Mouse (Mus musculus) heart, embryonic 11.5 days (tissue): ENCODE measurements around the gene C530008M17Rik. TPM values are rescaled to one million over a fixed set of nuclear protein-coding genes. Genes with fewer than 3 reads are reported as not detected.

Experiments used
- ATAC-seq: fragments of 200-750 bp; cut with Nextera tagmentation; replicated peaks from 2 replicates; pipeline ENCODE4 v1.8.0; 2017; ENCODE audit warnings: moderate library complexity; ENCODE audit not compliant: insufficient number of reproducible peaks, low FRiP score, low TSS enrichment
- H3K27ac ChIP-seq: fragments of 300-500 bp; sonication (generic); 2 replicates; pipeline ENCODE4 v1.5.1; 2014; ENCODE audit warnings: mild to moderate bottlenecking, low read depth, low read length
- H3K27me3 ChIP-seq: fragments of 300-500 bp; sonication (generic); 2 replicates; pipeline ENCODE4 v1.6.1; 2014; ENCODE audit warnings: mild to moderate bottlenecking, low read length, mixed read lengths; ENCODE audit not compliant: control insufficient read depth, insufficient read depth
- H3K36me3 ChIP-seq: fragments of 300-500 bp; sonication (generic); 2 replicates; pipeline ENCODE4 v1.6.1; 2014; ENCODE audit warnings: mild to moderate bottlenecking, low read length, moderate library complexity, mixed read lengths; ENCODE audit not compliant: control insufficient read depth, insufficient read depth
- H3K4me1 ChIP-seq: fragments of 300-500 bp; sonication (generic); 2 replicates; pipeline ENCODE4 v1.6.1; 2014; ENCODE audit warnings: low read length; ENCODE audit not compliant: control insufficient read depth, insufficient read depth
- H3K4me2 ChIP-seq: fragments of 300-500 bp; sonication (generic); 2 replicates; pipeline ENCODE4 v1.6.1; 2014; ENCODE audit warnings: mild to moderate bottlenecking, moderate library complexity
- H3K4me3 ChIP-seq: fragments of 300-500 bp; sonication (generic); 2 replicates; pipeline ENCODE4 v1.5.1; 2014; ENCODE audit warnings: low read depth, low read length
- H3K9ac ChIP-seq: fragments of 300-500 bp; sonication (generic); 2 replicates; pipeline ENCODE4 v1.6.1; 2014; ENCODE audit warnings: mild to moderate bottlenecking, low read depth, low read length, moderate library complexity
- H3K9me3 ChIP-seq: fragments of 300-500 bp; sonication (generic); replicated peaks from 2 replicates; pipeline ENCODE4 v1.6.1; 2016; ENCODE audit warnings: low read length; ENCODE audit not compliant: control insufficient read depth
- WGBS: fragments of 180-500 bp; shearing (Covaris S2); extraction: QIAGEN DNeasy Blood & Tissue Kit; methylation state at CpG from one replicate; pipeline ENCODE4 v1.1.7; 2014; ENCODE audit not compliant: insufficient replicate concordance; 5-methylcytosine and 5-hydroxymethylcytosine counted together
- polyA plus RNA-seq: library from polyadenylated mRNA; unstranded; fragments of >200 nt; fragmentation: Nextera tagmentation; extraction: Ambion mirVana; gene quantifications from 2 replicates; pipeline ENCODE4 v1.2.1, GENCODE M21; 2014

C530008M17Rik gene
- polyA plus RNA-seq, 1 experiment from 2014 or later: 34.8 TPM

GRCm38 (mm10) chr5:76851316-76851715 is 195.0 kb downstream of the C530008M17Rik start:
- H3K4me2 ChIP-seq: no peak overlapping the region
- H3K4me3 ChIP-seq: no peak overlapping the region
- no peaks in the 10 kb centered on the region for H3K36me3 ChIP-seq
- H3K27me3 ChIP-seq: no peaks in the 10 kb centered on the region
- no peak for ATAC-seq
- no peaks in the 10 kb centered on the region for H3K9me3 ChIP-seq
- 77% methylated on average over 4 of the region's 4 CpGs for WGBS
- H3K4me1 ChIP-seq: peaks cover 18% of the 10 kb centered on the region
- no peak overlapping the region for H3K9ac ChIP-seq
- H3K27ac ChIP-seq: no peak overlapping the region

GRCm38 (mm10) chr5:76853549-76853948 is 197.2 kb downstream of the C530008M17Rik start:
- 0 out of 2 replicates have a peak, but pooled peaks have one; percentile 46 for ATAC-seq
- Histone ChIP-seq H3K4me1 (peaks cover 26% of the 10 kb centered on the region), H3K9me3 (no peaks in the 10 kb centered on the region), H3K36me3 (no peaks in the 10 kb centered on the region), H3K4me2 (no peak overlapping the region), H3K27ac (no peak overlapping the region), H3K27me3 (peaks cover 10% of the 10 kb centered on the region), H3K4me3 (no peak overlapping the region), H3K9ac (no peak overlapping the region)
- 15% methylated on average over 10 of the region's 10 CpGs for WGBS

- ATAC-seq: no peak
- Histone ChIP-seq H3K4me2 (peak overlapping the region; percentile 98), H3K4me3 (peak overlapping the region; percentile 50), H3K27ac (no peak overlapping the region), H3K27me3 (peaks cover 10% of the 10 kb centered on the region), H3K4me1 (peaks cover 40% of the 10 kb centered on the region), H3K9ac (peak overlapping the region; percentile 84), H3K9me3 (no peaks in the 10 kb centered on the region), H3K36me3 (no peaks in the 10 kb centered on the region)
- 11% methylated on average over 25 of the region's 25 CpGs for WGBS
These were observed 199.7 kb downstream of the C530008M17Rik start for GRCm38 (mm10) chr5:76855829-76856600.

- no peak for ATAC-seq
- H3K27me3 ChIP-seq: peaks cover 10% of the 10 kb centered on the region
- H3K27ac ChIP-seq: peak overlapping the region; percentile 76
These were observed 201.0 kb downstream of the C530008M17Rik start for GRCm38 (mm10) chr5:76857103-76858015.

GRCm38 (mm10) chr5:76858444-76858843 is 202.1 kb downstream of the C530008M17Rik start:
- H3K4me2 ChIP-seq: peak overlapping the region; percentile 98
- no peaks in the 10 kb centered on the region for H3K9me3 ChIP-seq
- H3K27me3 ChIP-seq: peaks cover 10% of the 10 kb centered on the region
- H3K4me3 ChIP-seq: peak overlapping the region; percentile 50
- 24% methylated on average over 13 of the region's 13 CpGs for WGBS
- peak; percentile 44; the same call in 1 of the 2 replicates for ATAC-seq
- H3K36me3 ChIP-seq: no peaks in the 10 kb centered on the region
- peak overlapping the region; percentile 84 for H3K9ac ChIP-seq
- H3K4me1 ChIP-seq: peaks cover 44% of the 10 kb centered on the region
- H3K27ac ChIP-seq: peak overlapping the region; percentile 76

More at GRCm38 (mm10) chr5:76857103-76858015, 201.0 kb downstream of the C530008M17Rik start:
- WGBS: 4% methylated on average over 61 of the region's 62 CpGs
- H3K36me3 ChIP-seq: no peaks in the 10 kb centered on the region
- H3K9me3 ChIP-seq: no peaks in the 10 kb centered on the region
- H3K9ac ChIP-seq: peak overlapping the region; percentile 84
- H3K4me1 ChIP-seq: peaks cover 42% of the 10 kb centered on the region
- H3K4me3 ChIP-seq: peak overlapping the region; percentile 50
- peak overlapping the region; percentile 98 for H3K4me2 ChIP-seq

- Histone ChIP-seq H3K27me3 (no peaks in the 10 kb centered on the region), H3K9me3 (no peaks in the 10 kb centered on the region), H3K4me1 (peaks cover 29% of the 10 kb centered on the region), H3K36me3 (peaks cover 3% of the 10 kb centered on the region; the same call in 1 of the 2 replicates), H3K4me2 (no peak overlapping the region), H3K9ac (no peak overlapping the region), H3K4me3 (no peak overlapping the region), H3K27ac (0 out of 2 replicates have a peak overlapping the region, but pooled peaks have one; percentile 10)
- WGBS: 78% methylated on average over 8 of the region's 8 CpGs
- ATAC-seq: no peak
These were observed 210.5 kb downstream of the C530008M17Rik start for GRCm38 (mm10) chr5:76866819-76867218.

GRCm38 (mm10) chr5:76868693-76869286 is 212.5 kb downstream of the C530008M17Rik start:
- Histone ChIP-seq H3K27me3 (no peaks in the 10 kb centered on the region), H3K9ac (peak overlapping the region; percentile 34; the same call in 1 of the 2 replicates), H3K36me3 (peaks cover 3% of the 10 kb centered on the region; the same call in 1 of the 2 replicates), H3K9me3 (no peaks in the 10 kb centered on the region), H3K4me2 (peak overlapping the region; percentile 69), H3K4me3 (peak overlapping the region; percentile 40), H3K27ac (no peak overlapping the region), H3K4me1 (peaks cover 23% of the 10 kb centered on the region)
- WGBS: 29% methylated on average over 16 of the region's 16 CpGs
- ATAC-seq: 0 out of 2 replicates have a peak, but pooled peaks have one; percentile 72

- peaks cover 3% of the 10 kb centered on the region; the same call in 1 of the 2 replicates for H3K36me3 ChIP-seq
- ATAC-seq: no peak
- 50% methylated on average over 6 of the region's 6 CpGs for WGBS
These were observed 213.2 kb downstream of the C530008M17Rik start for GRCm38 (mm10) chr5:76869553-76869952.

More at GRCm38 (mm10) chr5:76869553-76869952, 213.2 kb downstream of the C530008M17Rik start:
- H3K4me1 ChIP-seq: peaks cover 23% of the 10 kb centered on the region
- peak overlapping the region; percentile 40 for H3K4me3 ChIP-seq
- H3K9ac ChIP-seq: 0 out of 2 replicates have a peak overlapping the region, but pooled peaks have one; percentile 34
- H3K4me2 ChIP-seq: peak overlapping the region; percentile 69
- H3K27me3 ChIP-seq: no peaks in the 10 kb centered on the region
- no peaks in the 10 kb centered on the region for H3K9me3 ChIP-seq
- H3K27ac ChIP-seq: no peak overlapping the region
